Mouse (Mus musculus): ENCODE data around the gene Snrpb2. TPM values are rescaled to one million over a fixed set of nuclear protein-coding genes. Genes with fewer than 3 reads are reported as not detected.

Gene Snrpb2
- total and polyA plus RNA-seq, 2 experiments from 2014 or later, result 14.2 to 38.4 TPM

DNA sequence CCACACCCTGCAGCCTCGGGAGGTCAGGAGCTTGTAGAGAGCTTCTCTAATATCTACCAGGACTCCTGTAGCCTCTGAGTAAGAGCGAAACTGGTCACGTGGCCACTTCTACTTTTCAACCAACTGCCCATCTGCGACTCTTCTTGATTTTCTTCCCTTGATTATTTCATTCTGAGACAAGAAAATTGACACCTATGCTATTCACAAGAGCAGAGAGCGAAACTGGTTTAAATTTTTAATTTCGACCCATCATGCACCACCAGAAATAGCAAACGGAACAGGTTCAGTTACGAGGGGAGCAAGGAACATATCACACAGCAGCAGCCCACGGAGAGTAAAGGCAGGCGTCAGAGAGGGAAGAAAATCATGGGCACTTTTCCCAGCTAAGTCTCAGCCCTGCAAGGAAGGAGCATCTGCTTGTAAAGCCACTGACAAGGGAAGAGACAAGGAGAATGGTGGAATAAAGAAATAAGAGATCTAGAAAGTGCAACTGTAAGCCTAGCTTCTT, 27.7 kb upstream of the Snrpb2 start:
- H3K27me3 ChIP-seq (ENCODE audit: control insufficient read depth, insufficient read depth, low read length), result no peaks in the 10 kb centered on the region
- DNase-seq (ENCODE audit: low spot score), result no peak
- H3K36me3 ChIP-seq (replicated peaks; ENCODE audit: control insufficient read depth, insufficient read depth, low read length), result no peaks in the 10 kb centered on the region
- H3K9me3 ChIP-seq (replicated peaks; ENCODE audit: control insufficient read depth, low read length), result no peaks in the 10 kb centered on the region
- no peaks in the 10 kb centered on the region for H3K4me1 ChIP-seq (ENCODE audit: control insufficient read depth, insufficient read depth)
- no peak overlapping the region for H3K4me2 ChIP-seq (ENCODE audit: low read depth, low read length)
- no peak overlapping the region for H3K9ac ChIP-seq (replicated peaks; ENCODE audit: low read depth, low read length)
- no peak for ATAC-seq (ENCODE audit: insufficient read depth, low read depth)
- 68% methylated on average over 10 of the region's 10 CpGs for WGBS
- H3K27ac ChIP-seq (ENCODE audit: low read depth), result no peak overlapping the region
- TF ChIP-seq EP300 (IDR thresholded peaks at IDR 0.05; ENCODE audit: low read depth), result no peak
- no peak for TF ChIP-seq CTCF (IDR thresholded peaks at IDR 0.05; ENCODE audit: low read depth)
- no peak overlapping the region for H3K4me3 ChIP-seq (ENCODE audit: low read depth, low read length)

DNA sequence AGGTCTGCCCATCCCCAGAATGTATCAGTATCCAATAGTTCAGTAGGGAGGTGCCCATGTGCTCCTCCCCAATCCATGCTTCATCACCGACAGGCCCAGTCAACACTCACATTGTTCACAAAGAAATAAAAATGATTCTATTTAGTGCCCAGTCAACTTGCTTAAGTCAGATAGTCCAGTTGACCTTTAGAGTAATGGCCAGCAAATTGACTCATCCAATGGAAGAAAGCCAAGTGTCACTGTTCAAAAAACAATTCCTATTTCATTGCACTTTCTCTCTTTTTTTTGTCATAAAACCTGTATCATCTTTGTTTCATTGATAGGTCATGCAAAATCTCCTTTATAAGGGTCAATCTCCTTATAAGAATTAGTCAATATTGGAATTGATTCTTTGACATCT, 21.2 kb upstream of the Snrpb2 start:
- 85% methylated on average over 1 of the region's 1 CpGs for WGBS
- no peak overlapping the region for H3K4me3 ChIP-seq (ENCODE audit: low read depth, low read length)
- ATAC-seq (ENCODE audit: insufficient read depth, low read depth) (no peak), DNase-seq (ENCODE audit: low spot score) (no peak)
- TF ChIP-seq EP300 (IDR thresholded peaks at IDR 0.05; ENCODE audit: low read depth), result no peak
- no peak for TF ChIP-seq CTCF (IDR thresholded peaks at IDR 0.05; ENCODE audit: low read depth)
- no peak overlapping the region for H3K9ac ChIP-seq (replicated peaks; ENCODE audit: low read depth, low read length)
- H3K4me2 ChIP-seq (ENCODE audit: low read depth, low read length), result no peak overlapping the region
- H3K27me3 ChIP-seq (ENCODE audit: control insufficient read depth, insufficient read depth, low read length), result no peaks in the 10 kb centered on the region
- H3K4me1 ChIP-seq (ENCODE audit: control insufficient read depth, insufficient read depth), result no peaks in the 10 kb centered on the region
- H3K9me3 ChIP-seq (replicated peaks; ENCODE audit: control insufficient read depth, low read length), result no peaks in the 10 kb centered on the region
- no peaks in the 10 kb centered on the region for H3K36me3 ChIP-seq (replicated peaks; ENCODE audit: control insufficient read depth, insufficient read depth, low read length)
- H3K27ac ChIP-seq (ENCODE audit: low read depth), result no peak overlapping the region

GRCm38 (mm10) chr2:143055251-143055650, 7.6 kb upstream of the Snrpb2 start:
- TF ChIP-seq CTCF (IDR thresholded peaks at IDR 0.05; ENCODE audit: low read depth), result no peak
- TF ChIP-seq EP300 (IDR thresholded peaks at IDR 0.05; ENCODE audit: low read depth), result no peak
- Histone ChIP-seq H3K9ac (replicated peaks; ENCODE audit: low read depth, low read length) (no peak overlapping the region), H3K36me3 (replicated peaks; ENCODE audit: control insufficient read depth, insufficient read depth, low read length) (no peaks in the 10 kb centered on the region), H3K9me3 (replicated peaks; ENCODE audit: control insufficient read depth, low read length) (no peaks in the 10 kb centered on the region), H3K4me2 (ENCODE audit: low read depth, low read length) (no peak overlapping the region), H3K4me1 (ENCODE audit: control insufficient read depth, insufficient read depth) (no peaks in the 10 kb centered on the region), H3K4me3 (ENCODE audit: low read depth, low read length) (no peak overlapping the region), H3K27ac (ENCODE audit: low read depth) (no peak overlapping the region), H3K27me3 (ENCODE audit: control insufficient read depth, insufficient read depth, low read length) (no peaks in the 10 kb centered on the region)
- DNase-seq (ENCODE audit: low spot score) (no peak), ATAC-seq (ENCODE audit: insufficient read depth, low read depth) (no peak)

- no peak for TF ChIP-seq CTCF (IDR thresholded peaks at IDR 0.05; ENCODE audit: low read depth)
- TF ChIP-seq EP300 (IDR thresholded peaks at IDR 0.05; ENCODE audit: low read depth), result no peak
- ATAC-seq (ENCODE audit: insufficient read depth, low read depth), result no peak
- WGBS, result 65% methylated on average over 5 of the region's 5 CpGs
- no peak for DNase-seq (ENCODE audit: low spot score)
- Histone ChIP-seq H3K27ac (ENCODE audit: low read depth) (no peak overlapping the region), H3K9ac (replicated peaks; ENCODE audit: low read depth, low read length) (no peak overlapping the region), H3K4me3 (ENCODE audit: low read depth, low read length) (no peak overlapping the region), H3K4me1 (ENCODE audit: control insufficient read depth, insufficient read depth) (no peaks in the 10 kb centered on the region), H3K27me3 (ENCODE audit: control insufficient read depth, insufficient read depth, low read length) (no peaks in the 10 kb centered on the region), H3K9me3 (replicated peaks; ENCODE audit: control insufficient read depth, low read length) (no peaks in the 10 kb centered on the region), H3K36me3 (replicated peaks; ENCODE audit: control insufficient read depth, insufficient read depth, low read length) (no peaks in the 10 kb centered on the region), H3K4me2 (ENCODE audit: low read depth, low read length) (no peak overlapping the region)
Observed at GRCm38 (mm10) chr2:143056736-143057135, 6.1 kb upstream of the Snrpb2 start.

- H3K4me1 ChIP-seq (ENCODE audit: control insufficient read depth, insufficient read depth), result peaks cover 5% of the 10 kb centered on the region; the same call in 1 of the 2 replicates
- peak overlapping the region; percentile 93 for H3K4me2 ChIP-seq (ENCODE audit: low read depth, low read length)
- peaks cover 18% of the 10 kb centered on the region for H3K36me3 ChIP-seq (replicated peaks; ENCODE audit: control insufficient read depth, insufficient read depth, low read length)
- H3K9ac ChIP-seq (replicated peaks; ENCODE audit: low read depth, low read length), result peak overlapping the region; percentile 82
- DNase-seq (ENCODE audit: low spot score) (no peak), ATAC-seq (ENCODE audit: insufficient read depth, low read depth) (peak; percentile 12; the same call in 1 of the 2 replicates)
- H3K27me3 ChIP-seq (ENCODE audit: control insufficient read depth, insufficient read depth, low read length), result no peaks in the 10 kb centered on the region
- H3K4me3 ChIP-seq (ENCODE audit: low read depth, low read length), result peak overlapping the region; percentile 82
- no peak overlapping the region for H3K27ac ChIP-seq (ENCODE audit: low read depth)
- 44% methylated on average over 6 of the region's 6 CpGs for WGBS
- no peak for TF ChIP-seq EP300 (IDR thresholded peaks at IDR 0.05; ENCODE audit: low read depth)
- TF ChIP-seq CTCF (IDR thresholded peaks at IDR 0.05; ENCODE audit: low read depth), result no peak
- H3K9me3 ChIP-seq (replicated peaks; ENCODE audit: control insufficient read depth, low read length), result no peaks in the 10 kb centered on the region
Observed at GRCm38 (mm10) chr2:143062432-143062811, 417 bp upstream of the Snrpb2 start.

GRCm38 (mm10) chr2:143065914-143066313, 3.1 kb downstream of the Snrpb2 start:
- no peak overlapping the region for H3K4me2 ChIP-seq (ENCODE audit: low read depth, low read length)
- no peaks in the 10 kb centered on the region for H3K27me3 ChIP-seq (ENCODE audit: control insufficient read depth, insufficient read depth, low read length)
- ATAC-seq (ENCODE audit: insufficient read depth, low read depth), result no peak
- no peak overlapping the region for H3K27ac ChIP-seq (ENCODE audit: low read depth)
- no peak overlapping the region for H3K4me3 ChIP-seq (ENCODE audit: low read depth, low read length)
- WGBS, result 77% methylated on average over 3 of the region's 3 CpGs
- peaks cover 43% of the 10 kb centered on the region for H3K36me3 ChIP-seq (replicated peaks; ENCODE audit: control insufficient read depth, insufficient read depth, low read length)
- DNase-seq (ENCODE audit: low spot score), result no peak
- TF ChIP-seq CTCF (IDR thresholded peaks at IDR 0.05; ENCODE audit: low read depth) (no peak), EP300 (IDR thresholded peaks at IDR 0.05; ENCODE audit: low read depth) (no peak)
- H3K4me1 ChIP-seq (ENCODE audit: control insufficient read depth, insufficient read depth), result peaks cover 5% of the 10 kb centered on the region; the same call in 1 of the 2 replicates
- H3K9ac ChIP-seq (replicated peaks; ENCODE audit: low read depth, low read length), result no peak overlapping the region
- H3K9me3 ChIP-seq (replicated peaks; ENCODE audit: control insufficient read depth, low read length), result no peaks in the 10 kb centered on the region
